ENCODE assay signal across 9 mouse cellular contexts in the genomic region with DNA sequence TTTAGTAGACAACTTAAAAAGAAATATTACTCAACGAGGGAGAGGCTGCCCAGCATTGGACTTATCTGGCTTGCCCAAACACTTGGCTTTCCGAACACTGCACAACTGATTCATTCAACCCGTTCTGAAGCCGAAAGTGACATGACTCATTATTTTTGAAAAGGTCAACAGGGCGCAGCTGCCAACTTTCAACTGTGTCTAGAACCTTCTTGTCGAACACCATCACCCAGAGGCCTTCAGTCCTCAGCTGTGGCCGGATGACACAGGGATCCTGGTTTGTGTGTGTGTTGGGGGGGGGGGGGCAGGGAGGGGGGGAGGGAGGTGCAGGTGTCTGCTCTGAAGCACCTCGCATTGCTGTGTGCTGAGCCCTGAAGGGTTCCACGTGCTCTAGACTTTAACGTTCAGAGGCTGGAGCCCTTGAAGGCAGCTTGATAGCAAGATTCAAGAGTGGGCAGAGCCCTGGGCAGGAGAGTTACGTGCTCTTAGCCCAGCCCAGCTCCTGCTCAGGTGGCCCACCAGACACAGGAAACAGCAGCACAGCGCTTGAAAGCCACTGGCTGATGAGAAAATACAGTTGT.
DNase-seq lines count a peak whose midpoint lies in the region; ATAC-seq and TF ChIP-seq lines count a peak whose summit lies in the region.
"Had no signal": no experiment of that assay in that cellular context is flagged by ENCODE, and none has a peak within 500 bp of the region (broad histone marks: within the 10 kb centered on the region; RNA-seq: fewer than 3 reads in every experiment).

No protein-coding gene starts in this region.

- TF ChIP-seq CTCF in stomach, postnatal 0 days (IDR thresholded peaks at IDR 0.05; ENCODE audit: low read depth) = no peak
- TF ChIP-seq CTCF in layer of hippocampus, adult 2 months (conservative IDR thresholded peaks at IDR 0.05) = no peak

- no peaks in the 10 kb centered on the region for H3K9me3 ChIP-seq in intestine, embryonic 16.5 days (ENCODE audit: control insufficient read depth, low read length)
- no peaks in the 10 kb centered on the region for H3K9me3 ChIP-seq in intestine, embryonic 15.5 days
- H3K9me3 ChIP-seq in embryonic facial prominence, embryonic 10.5 days = no peaks in the 10 kb centered on the region
- H3K9me3 ChIP-seq in liver, embryonic 15.5 days (replicated peaks) = no peaks in the 10 kb centered on the region
- no peaks in the 10 kb centered on the region for H3K9me3 ChIP-seq in stomach, postnatal 0 days (ENCODE audit: control insufficient read depth, low read length)

- TF ChIP-seq EP300 in stomach, postnatal 0 days (optimal IDR thresholded peaks at IDR 0.05) = no peak

- no peaks in the 10 kb centered on the region for H3K36me3 ChIP-seq in intestine, embryonic 16.5 days (ENCODE audit: control insufficient read depth, insufficient read depth, low read length)
- H3K36me3 ChIP-seq in intestine, embryonic 15.5 days = no peaks in the 10 kb centered on the region
- no peaks in the 10 kb centered on the region for H3K36me3 ChIP-seq in embryonic facial prominence, embryonic 10.5 days (replicated peaks)
- no peaks in the 10 kb centered on the region for H3K36me3 ChIP-seq in liver, embryonic 15.5 days (replicated peaks)
- H3K36me3 ChIP-seq in stomach, postnatal 0 days (ENCODE audit: control insufficient read depth, insufficient read depth, low read length) = no peaks in the 10 kb centered on the region; the same call in 1 of the 2 replicates

- H3K27ac ChIP-seq in intestine, embryonic 16.5 days (ENCODE audit: low read length) = no peak overlapping the region
- no peak overlapping the region for H3K27ac ChIP-seq in intestine, embryonic 15.5 days
- H3K27ac ChIP-seq in embryonic facial prominence, embryonic 10.5 days (replicated peaks) = 0 out of 2 replicates have a peak overlapping the region, but pooled peaks have one; percentile 58
- H3K27ac ChIP-seq in liver, embryonic 15.5 days (replicated peaks) = peak overlapping the region; percentile 92
- H3K27ac ChIP-seq in stomach, postnatal 0 days (replicated peaks) = peak overlapping the region; percentile 53
- H3K27ac ChIP-seq in layer of hippocampus, adult 2 months = no peak overlapping the region

- peak overlapping the region; percentile 19; the same call in 1 of the 2 replicates for H3K9ac ChIP-seq in intestine, embryonic 16.5 days (ENCODE audit: low read depth, low read length)
- H3K9ac ChIP-seq in intestine, embryonic 15.5 days = no peak overlapping the region
- peak overlapping the region; percentile 48; the same call in 1 of the 2 replicates for H3K9ac ChIP-seq in liver, embryonic 15.5 days
- H3K9ac ChIP-seq in stomach, postnatal 0 days (ENCODE audit: low read length) = no peak overlapping the region

- peaks cover 38% of the 10 kb centered on the region for H3K4me1 ChIP-seq in intestine, embryonic 16.5 days (ENCODE audit: control insufficient read depth, insufficient read depth, low read length)
- H3K4me1 ChIP-seq in intestine, embryonic 15.5 days (replicated peaks) = peaks cover 11% of the 10 kb centered on the region
- H3K4me1 ChIP-seq in embryonic facial prominence, embryonic 10.5 days = peaks cover 26% of the 10 kb centered on the region
- peaks cover 81% of the 10 kb centered on the region for H3K4me1 ChIP-seq in liver, embryonic 15.5 days (replicated peaks)
- H3K4me1 ChIP-seq in stomach, postnatal 0 days (replicated peaks; ENCODE audit: control insufficient read depth, insufficient read depth) = peaks cover under 1% of the 10 kb centered on the region; the same call in 1 of the 2 replicates

- WGBS in intestine, embryonic 16.5 days = 69% methylated on average over 12 of the region's 12 CpGs
- 72% methylated on average over 12 of the region's 12 CpGs for WGBS in intestine, embryonic 15.5 days
- 70% methylated on average over 12 of the region's 12 CpGs for WGBS in embryonic facial prominence, embryonic 10.5 days
- 33% methylated on average over 12 of the region's 12 CpGs for WGBS in liver, embryonic 15.5 days (ENCODE audit: insufficient replicate concordance)
- WGBS in stomach, postnatal 0 days = 43% methylated on average over 12 of the region's 12 CpGs

- ATAC-seq in intestine, embryonic 16.5 days = no peak
- no peak for ATAC-seq in intestine, embryonic 15.5 days
- ATAC-seq in liver, embryonic 15.5 days (ENCODE audit: insufficient read depth) = peak; percentile 55
- ATAC-seq in stomach, postnatal 0 days (ENCODE audit: low FRiP score, low TSS enrichment) = peak; percentile 65
- ATAC-seq: forebrain, embryonic 16.5 days had no signal

- no peak overlapping the region for H3K4me3 ChIP-seq in intestine, embryonic 16.5 days (ENCODE audit: low read length)
- H3K4me3 ChIP-seq in intestine, embryonic 15.5 days (replicated peaks) = no peak overlapping the region
- H3K4me3 ChIP-seq in embryonic facial prominence, embryonic 10.5 days = no peak overlapping the region
- H3K4me3 ChIP-seq in liver, embryonic 15.5 days (replicated peaks) = peak overlapping the region; percentile 30
- no peak overlapping the region for H3K4me3 ChIP-seq in stomach, postnatal 0 days (ENCODE audit: low read depth, low read length)
- H3K4me3 ChIP-seq in layer of hippocampus, adult 2 months = no peak overlapping the region

- intact Hi-C loops in left cerebral cortex, postnatal 14 days (cut with DNase I) = no loop called here

- H3K4me2 ChIP-seq in intestine, embryonic 16.5 days (ENCODE audit: low read depth, low read length) = no peak overlapping the region
- H3K4me2 ChIP-seq in intestine, embryonic 15.5 days (replicated peaks) = no peak overlapping the region
- H3K4me2 ChIP-seq in liver, embryonic 15.5 days = peak overlapping the region; percentile 56
- H3K4me2 ChIP-seq in stomach, postnatal 0 days (replicated peaks; ENCODE audit: low read depth) = no peak overlapping the region

- no peaks in the 10 kb centered on the region for H3K27me3 ChIP-seq in intestine, embryonic 16.5 days (replicated peaks; ENCODE audit: control insufficient read depth, insufficient read depth, low read length)
- no peaks in the 10 kb centered on the region for H3K27me3 ChIP-seq in intestine, embryonic 15.5 days (replicated peaks)
- H3K27me3 ChIP-seq in embryonic facial prominence, embryonic 10.5 days (replicated peaks; ENCODE audit: low read depth, poor library complexity, severe bottlenecking) = no peaks in the 10 kb centered on the region
- H3K27me3 ChIP-seq in liver, embryonic 15.5 days = peaks cover 10% of the 10 kb centered on the region; the same call in 1 of the 2 replicates
- no peaks in the 10 kb centered on the region for H3K27me3 ChIP-seq in stomach, postnatal 0 days (ENCODE audit: control insufficient read depth, insufficient read depth, low read length)

- DNase-seq in embryonic facial prominence, embryonic 10.5 days (ENCODE audit: low spot score) = no peak
- peak; percentile 67 for DNase-seq in stomach, postnatal 0 days (ENCODE audit: low spot score)
- no peak for DNase-seq in left cerebral cortex, postnatal 14 days (ENCODE audit: low spot score in 2 of 2)
- DNase-seq in left cerebral cortex, adult 8-10 months (ENCODE audit: low spot score in 2 of 2) = no peak
- no peak for DNase-seq in layer of hippocampus, adult 2 months (ENCODE audit: low spot score in 2 of 2)

Comparison
In these comparisons a context has a peak if more than half of its experiments do, and no peak if none do; other contexts are left out.
1. H3K9ac ChIP-seq: peak in intestine, embryonic 16.5 days (single experiment) and liver, embryonic 15.5 days (single experiment); none in intestine, embryonic 15.5 days (single experiment) and stomach, postnatal 0 days (single experiment).
2. ATAC-seq: peak in liver, embryonic 15.5 days (single experiment) and stomach, postnatal 0 days (single experiment); none in intestine, embryonic 16.5 days (single experiment) and intestine, embryonic 15.5 days (single experiment).
3. H3K27ac ChIP-seq: peak in embryonic facial prominence, embryonic 10.5 days (single experiment), liver, embryonic 15.5 days (single experiment) and stomach, postnatal 0 days (single experiment); none in intestine, embryonic 16.5 days (single experiment), intestine, embryonic 15.5 days (single experiment) and layer of hippocampus, adult 2 months (single experiment).